Mouse (Mus musculus): ENCODE results near the gene 3110082I17Rik. TPM values are rescaled to one million over a fixed set of nuclear protein-coding genes. Genes with fewer than 3 reads are reported as not detected.

3110082I17Rik gene
- polyA plus RNA-seq, 1 experiment, result 7.1 TPM

GRCm38 (mm10) chr5:139363858-139364257, 96.5 kb downstream of the 3110082I17Rik start:
- H3K27ac ChIP-seq (ENCODE audit: insufficient read depth, low read length), result no peak overlapping the region
- 4% methylated on average over 7 of the region's 7 CpGs for WGBS
- peak overlapping the region; percentile 31 for H3K4me3 ChIP-seq (replicated peaks; ENCODE audit: insufficient read depth, low read depth, low read length)
- no peaks in the 10 kb centered on the region for H3K27me3 ChIP-seq (ENCODE audit: control insufficient read depth, insufficient read depth, low read length)
- DNase-seq, result peak in 1 of 2 experiments; percentile 49
- H3K4me1 ChIP-seq (ENCODE audit: control insufficient read depth, insufficient read depth, low read length), result peaks cover 19% of the 10 kb centered on the region
- TF ChIP-seq POLR2A (IDR thresholded peaks at IDR 0.05; ENCODE audit: borderline replicate concordance, insufficient read depth, low read length) (no peak), CTCF (IDR thresholded peaks at IDR 0.05; ENCODE audit: borderline replicate concordance, insufficient read depth, low read depth, low read length) (no peak)

- H3K27ac ChIP-seq (ENCODE audit: insufficient read depth, low read length), result no peak overlapping the region
- no peaks in the 10 kb centered on the region for H3K27me3 ChIP-seq (ENCODE audit: control insufficient read depth, insufficient read depth, low read length)
- no peak for TF ChIP-seq CTCF (IDR thresholded peaks at IDR 0.05; ENCODE audit: borderline replicate concordance, insufficient read depth, low read depth, low read length)
- no peak for TF ChIP-seq POLR2A (IDR thresholded peaks at IDR 0.05; ENCODE audit: borderline replicate concordance, insufficient read depth, low read length)
- H3K4me1 ChIP-seq (ENCODE audit: control insufficient read depth, insufficient read depth, low read length), result peaks cover 17% of the 10 kb centered on the region
- 83% methylated on average over 5 of the region's 5 CpGs for WGBS
- no peak overlapping the region for H3K4me3 ChIP-seq (replicated peaks; ENCODE audit: insufficient read depth, low read depth, low read length)
- no peak for DNase-seq
Observed at GRCm38 (mm10) chr5:139359244-139359643, 101.1 kb downstream of the 3110082I17Rik start.

- 24% methylated on average over 2 of the region's 2 CpGs for WGBS
- H3K27ac ChIP-seq (ENCODE audit: insufficient read depth, low read length), result no peak overlapping the region
- DNase-seq, result peak; percentile 50 to 60
- TF ChIP-seq POLR2A (IDR thresholded peaks at IDR 0.05; ENCODE audit: borderline replicate concordance, insufficient read depth, low read length) (no peak), CTCF (IDR thresholded peaks at IDR 0.05; ENCODE audit: borderline replicate concordance, insufficient read depth, low read depth, low read length) (peak; percentile 79; the same call in 1 of the 2 replicates)
- peaks cover 14% of the 10 kb centered on the region for H3K4me1 ChIP-seq (ENCODE audit: control insufficient read depth, insufficient read depth, low read length)
- H3K27me3 ChIP-seq (ENCODE audit: control insufficient read depth, insufficient read depth, low read length), result no peaks in the 10 kb centered on the region
- H3K4me3 ChIP-seq (replicated peaks; ENCODE audit: insufficient read depth, low read depth, low read length), result no peak overlapping the region
Observed at GRCm38 (mm10) chr5:139358653-139359052, 101.7 kb downstream of the 3110082I17Rik start.

GRCm38 (mm10) chr5:139355235-139355772, 105.0 kb downstream of the 3110082I17Rik start:
- Histone ChIP-seq H3K27ac (ENCODE audit: insufficient read depth, low read length) (no peak overlapping the region), H3K4me1 (ENCODE audit: control insufficient read depth, insufficient read depth, low read length) (peaks cover 14% of the 10 kb centered on the region), H3K27me3 (ENCODE audit: control insufficient read depth, insufficient read depth, low read length) (no peaks in the 10 kb centered on the region), H3K4me3 (replicated peaks; ENCODE audit: insufficient read depth, low read depth, low read length) (no peak overlapping the region)
- TF ChIP-seq CTCF (IDR thresholded peaks at IDR 0.05; ENCODE audit: borderline replicate concordance, insufficient read depth, low read depth, low read length) (peak; percentile 99), POLR2A (IDR thresholded peaks at IDR 0.05; ENCODE audit: borderline replicate concordance, insufficient read depth, low read length) (no peak)
- WGBS, result 33% methylated on average over 19 of the region's 19 CpGs
- peak; percentile 84 to 90 for DNase-seq

- WGBS, result 89% methylated on average over 11 of the region's 11 CpGs
- no peak for DNase-seq
- H3K4me1 ChIP-seq (ENCODE audit: control insufficient read depth, insufficient read depth, low read length), result peaks cover 14% of the 10 kb centered on the region
- no peak overlapping the region for H3K4me3 ChIP-seq (replicated peaks; ENCODE audit: insufficient read depth, low read depth, low read length)
- no peak overlapping the region for H3K27ac ChIP-seq (ENCODE audit: insufficient read depth, low read length)
- TF ChIP-seq POLR2A (IDR thresholded peaks at IDR 0.05; ENCODE audit: borderline replicate concordance, insufficient read depth, low read length), result no peak
- H3K27me3 ChIP-seq (ENCODE audit: control insufficient read depth, insufficient read depth, low read length), result no peaks in the 10 kb centered on the region
Observed at GRCm38 (mm10) chr5:139353946-139354345, 106.4 kb downstream of the 3110082I17Rik start.

GRCm38 (mm10) chr5:139353496-139353895, 106.8 kb downstream of the 3110082I17Rik start:
- Histone ChIP-seq H3K4me1 (ENCODE audit: control insufficient read depth, insufficient read depth, low read length) (peaks cover 11% of the 10 kb centered on the region), H3K27me3 (ENCODE audit: control insufficient read depth, insufficient read depth, low read length) (no peaks in the 10 kb centered on the region), H3K4me3 (replicated peaks; ENCODE audit: insufficient read depth, low read depth, low read length) (no peak overlapping the region), H3K27ac (ENCODE audit: insufficient read depth, low read length) (no peak overlapping the region)
- WGBS, result 62% methylated on average over 10 of the region's 10 CpGs
- no peak for DNase-seq
- TF ChIP-seq POLR2A (IDR thresholded peaks at IDR 0.05; ENCODE audit: borderline replicate concordance, insufficient read depth, low read length) (no peak), CTCF (IDR thresholded peaks at IDR 0.05; ENCODE audit: borderline replicate concordance, insufficient read depth, low read depth, low read length) (no peak)

- no peak within 1 kb of the TSS for H3K4me3 ChIP-seq (replicated peaks; ENCODE audit: insufficient read depth, low read depth, low read length)
- H3K4me1 ChIP-seq (ENCODE audit: control insufficient read depth, insufficient read depth, low read length), result peaks cover 6% of the 10 kb centered on the region
- no peaks in the 10 kb centered on the region for H3K27me3 ChIP-seq (ENCODE audit: control insufficient read depth, insufficient read depth, low read length)
- DNase-seq, result no peak
- 61% methylated on average over 6 of the region's 6 CpGs for WGBS
- no peak for TF ChIP-seq CTCF (IDR thresholded peaks at IDR 0.05; ENCODE audit: borderline replicate concordance, insufficient read depth, low read depth, low read length)
- no peak for TF ChIP-seq POLR2A (IDR thresholded peaks at IDR 0.05; ENCODE audit: borderline replicate concordance, insufficient read depth, low read length)
- no peak within 1 kb of the TSS for H3K27ac ChIP-seq (ENCODE audit: insufficient read depth, low read length)
Observed at GRCm38 (mm10) chr5:139352317-139352716, 108.0 kb downstream of the 3110082I17Rik start, which contains the start of gene Cyp2w1. TSS of gene Cyp2w1 (plus strand) at chr5:139352617.

GRCm38 (mm10) chr5:139351628-139352027, 108.7 kb downstream of the 3110082I17Rik start:
- no peak overlapping the region for H3K27ac ChIP-seq (ENCODE audit: insufficient read depth, low read length)
- no peaks in the 10 kb centered on the region for H3K27me3 ChIP-seq (ENCODE audit: control insufficient read depth, insufficient read depth, low read length)
- H3K4me3 ChIP-seq (replicated peaks; ENCODE audit: insufficient read depth, low read depth, low read length), result no peak overlapping the region
- peaks cover 6% of the 10 kb centered on the region for H3K4me1 ChIP-seq (ENCODE audit: control insufficient read depth, insufficient read depth, low read length)
- WGBS, result 47% methylated on average over 8 of the region's 8 CpGs
- no peak for DNase-seq
- no peak for TF ChIP-seq CTCF (IDR thresholded peaks at IDR 0.05; ENCODE audit: borderline replicate concordance, insufficient read depth, low read depth, low read length)
- TF ChIP-seq POLR2A (IDR thresholded peaks at IDR 0.05; ENCODE audit: borderline replicate concordance, insufficient read depth, low read length), result no peak
